Mouse (Mus musculus): ENCODE results near the gene 3100002H09Rik. TPM values are rescaled to one million over a fixed set of nuclear protein-coding genes. Genes with fewer than 3 reads are reported as not detected.

The 3100002H09Rik gene
- total RNA-seq, 2 experiments from 2014 or later = not detected

- DNase-seq = no peak
Observed at GRCm38 (mm10) chr4:124615406-124615960, 4.9 kb upstream of the 3100002H09Rik start.

GRCm38 (mm10) chr4:124614189-124614588 is 3.6 kb upstream of the 3100002H09Rik start:
- DNase-seq = no peak

GRCm38 (mm10) chr4:124611768-124612167 is 1.2 kb upstream of the 3100002H09Rik start:
- DNase-seq = no peak

GRCm38 (mm10) chr4:124610066-124610465 is 537 bp downstream of the 3100002H09Rik start:
- DNase-seq = no peak

- no peak for DNase-seq
Observed at GRCm38 (mm10) chr4:124607166-124607565, 3.4 kb downstream of the 3100002H09Rik start.

- no peak for DNase-seq
Observed at GRCm38 (mm10) chr4:124606180-124606579, 4.4 kb downstream of the 3100002H09Rik start.

GRCm38 (mm10) chr4:124605255-124605654 is 5.3 kb downstream of the 3100002H09Rik start:
- DNase-seq = no peak

GRCm38 (mm10) chr4:124603712-124604111 is 6.9 kb downstream of the 3100002H09Rik start:
- DNase-seq = no peak

- DNase-seq = no peak
Observed at GRCm38 (mm10) chr4:124595929-124596328, 14.7 kb downstream of the 3100002H09Rik start.

GRCm38 (mm10) chr4:124594933-124595332 is 15.7 kb downstream of the 3100002H09Rik start:
- DNase-seq = peak; percentile 43 to 49

GRCm38 (mm10) chr4:124593691-124594090 is 16.9 kb downstream of the 3100002H09Rik start:
- DNase-seq = no peak

- DNase-seq = no peak
Observed at GRCm38 (mm10) chr4:124593210-124593609, 17.4 kb downstream of the 3100002H09Rik start.

GRCm38 (mm10) chr4:124592241-124592640 is 18.4 kb downstream of the 3100002H09Rik start:
- DNase-seq = no peak

GRCm38 (mm10) chr4:124580695-124581094 is 29.9 kb downstream of the 3100002H09Rik start:
- no peak for DNase-seq

- no peak for DNase-seq
Observed at GRCm38 (mm10) chr4:124575955-124576445, 34.6 kb downstream of the 3100002H09Rik start.

GRCm38 (mm10) chr4:124575269-124575954 is 35.2 kb downstream of the 3100002H09Rik start:
- peak; percentile 10 to 11 for DNase-seq

GRCm38 (mm10) chr4:124573586-124573985 is 37.0 kb downstream of the 3100002H09Rik start:
- no peak for DNase-seq

- DNase-seq = peak; percentile 74 to 85
Observed at GRCm38 (mm10) chr4:124570977-124571376, 39.6 kb downstream of the 3100002H09Rik start.

- DNase-seq = no peak
Observed at GRCm38 (mm10) chr4:124569661-124570060, 40.9 kb downstream of the 3100002H09Rik start.

GRCm38 (mm10) chr4:124563371-124563770 is 47.2 kb downstream of the 3100002H09Rik start:
- DNase-seq = no peak

GRCm38 (mm10) chr4:124562721-124563120 is 47.9 kb downstream of the 3100002H09Rik start:
- no peak for DNase-seq
